Mouse (Mus musculus) layer of hippocampus, adult 8-10 months (tissue): ENCODE data around the gene Smad6. TPM values are rescaled to one million over a fixed set of nuclear protein-coding genes. Genes with fewer than 3 reads are reported as not detected.

Experiments
- DNase-seq, 2 experiments: peaks; one replicate each; pipeline ENCODE4 v3.0.0; 2022; ENCODE audit warnings: low spot score in 2 of 2
- total RNA-seq, 4 experiments: library from RNA; stranded (reverse); gene quantifications; 2 replicates each; pipeline ENCODE4 v1.2.4; 2022

The Smad6 gene
- total RNA-seq, 4 experiments from 2014 or later, result 1.7 to 2.5 (median 2.0) TPM

DNA sequence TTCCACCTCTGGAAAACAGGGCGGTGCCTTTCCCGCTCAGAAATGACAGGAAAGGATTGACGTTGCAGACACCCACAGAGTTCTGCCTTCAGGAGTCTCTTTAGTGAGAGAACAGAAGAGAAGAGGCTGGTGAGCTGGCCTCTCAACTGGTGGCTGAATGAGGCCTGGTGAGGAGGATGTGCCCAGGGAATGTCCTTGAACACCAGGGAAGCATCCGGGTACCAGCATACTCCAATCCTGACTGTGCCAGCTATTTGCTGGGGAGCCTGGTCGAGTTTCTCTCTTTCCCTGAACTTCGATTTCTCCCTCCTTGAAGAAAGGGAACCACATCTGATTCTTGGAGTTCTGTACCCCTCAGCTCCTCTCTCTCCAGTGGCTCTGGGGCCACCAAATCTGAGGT lies 105.4 kb downstream of the Smad6 start:
- no peak for DNase-seq

- DNase-seq, result peak; percentile 28 to 57
These were observed 105.9 kb downstream of the Smad6 start for GRCm38 (mm10) chr9:63915976-63916375.

DNA sequence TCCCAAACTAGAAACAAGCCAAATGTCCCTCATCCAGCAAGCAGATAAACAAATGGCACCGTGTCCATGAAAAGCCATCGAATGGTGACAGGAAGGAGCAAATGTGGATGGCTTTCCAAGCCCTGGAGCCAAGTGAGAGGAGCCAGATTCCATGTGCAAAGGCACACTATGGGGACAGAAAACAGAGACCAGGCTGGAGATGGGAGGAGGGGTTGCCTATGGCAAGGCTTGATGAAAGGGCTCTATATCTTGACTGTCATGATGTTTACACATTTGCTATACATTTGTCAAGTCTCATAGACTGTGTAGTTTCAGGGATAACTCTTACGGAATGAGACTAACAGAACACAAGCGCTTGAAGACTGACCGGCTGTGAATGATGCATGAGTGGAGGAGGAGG lies 106.9 kb downstream of the Smad6 start:
- no peak for DNase-seq

DNA sequence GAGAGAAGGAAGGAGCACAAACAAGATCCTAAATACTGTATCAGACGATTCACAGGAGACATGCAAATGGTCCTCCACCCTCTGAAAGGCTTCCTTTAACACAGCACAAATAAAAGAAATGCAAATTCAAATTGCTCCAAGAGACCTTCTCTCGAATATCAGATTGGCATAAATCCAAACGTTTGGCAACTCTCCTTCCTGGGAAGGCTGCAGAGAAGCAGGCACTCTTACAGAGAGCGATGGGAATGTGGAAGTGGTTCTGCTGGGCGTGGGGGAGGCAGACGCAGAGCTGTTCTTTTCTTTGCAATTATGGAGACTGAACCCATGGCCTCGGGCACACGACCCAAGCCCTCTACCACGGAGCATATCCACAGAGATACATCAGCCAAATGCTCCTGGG lies 109.8 kb downstream of the Smad6 start:
- no peak for DNase-seq

DNA sequence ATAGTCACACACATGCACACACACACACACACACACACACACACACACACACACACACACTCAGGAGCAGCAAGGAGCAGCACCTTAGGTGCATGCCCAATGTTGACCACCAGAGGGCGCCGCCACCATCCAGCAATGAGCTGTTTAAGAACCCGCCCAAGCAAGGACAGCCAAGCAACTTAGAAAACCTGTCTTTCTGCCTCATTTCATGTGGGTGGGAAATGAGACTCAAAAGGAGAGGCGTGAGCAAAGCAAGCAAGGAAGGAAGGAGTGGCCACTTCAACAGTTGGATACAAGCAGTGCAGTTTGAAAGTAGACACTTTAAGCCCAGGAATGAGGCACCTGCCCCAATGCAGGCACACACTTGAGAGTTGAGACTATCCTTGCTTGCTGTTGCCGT lies 112.2 kb downstream of the Smad6 start:
- peak; percentile 52 to 79 for DNase-seq

DNA sequence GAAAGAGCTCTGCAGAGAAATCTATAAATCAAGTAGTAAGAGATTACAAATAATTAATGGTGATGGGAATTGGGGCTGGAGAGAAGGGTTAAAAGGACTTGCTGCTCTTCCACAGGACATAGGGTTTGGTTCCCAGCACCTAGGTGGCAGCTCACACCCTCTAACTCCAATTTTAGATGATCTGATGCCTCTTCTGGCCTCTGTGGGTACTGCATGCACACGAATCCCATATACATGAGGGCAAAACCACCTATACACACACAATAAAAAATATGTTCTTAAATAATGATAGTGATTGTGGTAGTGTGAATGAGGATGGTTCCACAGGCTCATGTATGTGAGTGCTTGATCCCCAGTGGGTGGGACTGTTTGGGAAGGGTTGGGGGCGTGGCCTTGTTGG lies 117.3 kb downstream of the Smad6 start:
- no peak for DNase-seq

Other genes starting within 250 kb of the Smad6 start
- under 1 TPM in 1 of 4 experiments, not detected in 3; 0.76 TPM for gene Lctl, start 95.1 kb upstream of the Smad6 start, total RNA-seq
- gene Zwilch, start 151.0 kb upstream of the Smad6 start, total RNA-seq, result 1 to 10 TPM; 4.6 to 6.8 (median 5.6) TPM
- 100 to 1,000 TPM; 522 to 674 (median 595) TPM for gene Rpl4, start 151.3 kb upstream of the Smad6 start, total RNA-seq
- gene Snapc5, start 157.2 kb upstream of the Smad6 start, total RNA-seq, result 10 to 100 TPM; 16.5 to 19.2 (median 16.7) TPM
- 1 to 10 TPM; 1.8 to 3.8 (median 3.0) TPM for gene Uchl4, start 213.1 kb upstream of the Smad6 start, total RNA-seq
- 100 to 1,000 TPM; 290 to 306 (median 301) TPM for gene Map2k1, start 231.6 kb upstream of the Smad6 start, total RNA-seq